Mouse (Mus musculus): ENCODE measurements around the gene Afap1l2.
A peak's percentile ranks its signal among the peaks of the same experiment; 100 is the strongest.

The Afap1l2 gene

DNA sequence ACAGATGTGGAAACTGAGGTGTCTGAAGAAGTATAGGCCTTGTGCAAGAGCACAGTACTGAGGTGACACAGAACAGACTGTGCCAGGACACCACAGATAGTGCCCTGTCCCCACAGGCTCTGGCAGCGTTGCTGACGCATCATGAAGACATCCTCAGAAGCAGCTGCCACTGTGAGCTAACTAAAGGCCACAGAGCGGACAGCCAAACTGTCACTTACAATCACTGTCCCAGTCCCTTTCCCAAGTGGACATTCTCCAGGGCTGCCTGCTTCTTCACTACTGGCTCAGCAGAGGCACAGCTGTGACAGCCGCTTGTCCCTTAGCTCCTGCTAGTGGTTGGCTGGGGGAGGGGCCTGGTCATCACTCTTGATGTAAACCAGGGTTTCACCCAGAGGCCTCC lies 33.9 kb downstream of the Afap1l2 start:
- DNase-seq = no peak

DNA sequence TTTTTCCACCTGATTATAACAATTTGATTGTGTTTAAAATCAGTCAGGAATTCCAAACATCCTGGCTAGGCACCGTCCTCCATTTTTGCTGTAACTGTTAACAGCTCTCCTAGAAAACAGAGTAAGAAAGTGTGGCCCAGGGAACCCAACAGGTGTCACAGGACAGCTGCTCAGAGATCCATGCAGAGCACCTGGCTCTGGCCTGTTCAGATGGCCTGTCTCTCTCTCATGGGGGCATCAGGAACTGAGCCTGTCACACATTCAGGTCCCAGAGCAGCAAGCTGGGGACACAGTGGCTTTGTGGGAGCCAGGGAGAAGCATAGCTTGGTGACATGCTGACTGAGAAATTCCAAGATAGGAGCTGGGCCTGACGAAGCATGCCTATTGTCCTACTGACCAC lies 35.3 kb downstream of the Afap1l2 start:
- DNase-seq = no peak

DNA sequence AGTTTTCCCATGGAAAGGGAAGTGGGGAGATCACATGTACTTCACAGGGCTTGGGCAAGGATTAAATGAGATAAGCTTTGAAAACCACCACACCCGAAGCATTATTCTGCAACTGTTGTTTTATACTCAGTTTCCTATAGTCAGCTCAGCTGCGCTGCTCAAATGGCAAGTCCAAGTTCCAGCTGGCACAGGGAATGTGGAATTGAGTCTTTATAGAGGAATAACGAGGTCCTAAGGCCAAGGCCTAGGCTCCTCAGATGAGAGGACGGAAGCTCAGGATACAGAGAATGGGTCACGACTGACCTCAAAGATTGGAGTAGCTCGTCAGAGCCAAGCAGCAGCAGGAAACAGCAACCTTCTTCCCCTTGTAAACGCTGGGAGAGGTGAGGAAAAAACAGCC lies 36.7 kb downstream of the Afap1l2 start:
- DNase-seq = no peak

DNA sequence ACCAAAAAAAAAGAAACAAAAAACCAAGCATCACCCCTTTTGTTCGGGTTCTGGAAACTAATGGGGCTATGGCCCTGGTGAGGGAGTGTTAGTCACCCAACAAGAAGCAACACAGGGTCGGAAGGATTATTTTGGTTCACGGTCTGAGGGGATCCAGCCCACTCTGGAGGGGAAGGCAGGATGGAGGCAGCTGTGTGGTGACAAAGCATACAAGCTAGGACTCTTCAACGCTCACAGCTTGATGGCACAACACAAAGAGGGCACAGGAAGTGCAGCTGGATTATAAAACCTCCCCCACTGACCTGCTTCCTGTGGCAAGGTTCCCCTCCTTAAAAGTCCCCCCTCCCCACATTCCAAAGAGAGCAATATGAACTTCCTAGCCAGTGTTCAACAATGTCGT lies 44.2 kb downstream of the Afap1l2 start:
- DNase-seq = no peak

DNA sequence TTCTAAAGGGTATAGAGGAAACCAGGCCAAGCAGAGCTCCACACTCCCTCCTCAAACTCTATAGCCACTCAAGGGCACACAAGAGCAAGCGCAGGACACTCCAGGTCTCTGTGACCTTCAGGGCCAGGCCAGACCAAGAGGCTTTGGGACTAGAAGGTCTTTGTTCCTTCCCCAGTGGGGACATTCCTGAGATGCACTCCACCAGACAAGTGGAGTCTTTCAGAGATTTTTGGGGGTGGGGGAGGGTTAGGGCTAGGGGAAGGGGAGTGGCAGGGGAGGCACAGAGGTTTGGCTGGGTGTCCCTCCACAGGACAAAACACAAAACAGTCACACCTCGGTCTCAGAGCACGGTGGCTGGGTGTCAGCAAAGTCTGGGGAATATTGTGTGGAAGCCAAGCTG lies 48.4 kb downstream of the Afap1l2 start:
- no peak for DNase-seq

DNA sequence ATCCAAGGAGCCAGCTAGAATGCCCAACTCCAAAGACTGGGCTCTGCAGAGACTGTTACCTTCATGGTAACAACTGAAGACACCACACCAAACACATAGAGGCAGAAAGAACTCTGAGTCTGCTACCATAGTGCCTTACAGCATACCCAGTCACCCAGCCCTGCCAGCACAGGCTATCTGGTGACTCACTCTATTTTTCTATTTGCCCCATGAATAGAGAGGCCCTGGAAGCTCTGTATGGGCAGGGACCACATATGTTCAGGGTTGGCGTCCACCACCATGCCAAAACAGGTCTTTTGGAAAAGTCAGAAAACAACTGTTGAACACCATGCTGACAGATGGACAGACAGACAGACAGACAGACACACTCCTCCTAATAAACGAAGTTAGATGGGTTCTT lies 49.0 kb downstream of the Afap1l2 start:
- DNase-seq = no peak

DNA sequence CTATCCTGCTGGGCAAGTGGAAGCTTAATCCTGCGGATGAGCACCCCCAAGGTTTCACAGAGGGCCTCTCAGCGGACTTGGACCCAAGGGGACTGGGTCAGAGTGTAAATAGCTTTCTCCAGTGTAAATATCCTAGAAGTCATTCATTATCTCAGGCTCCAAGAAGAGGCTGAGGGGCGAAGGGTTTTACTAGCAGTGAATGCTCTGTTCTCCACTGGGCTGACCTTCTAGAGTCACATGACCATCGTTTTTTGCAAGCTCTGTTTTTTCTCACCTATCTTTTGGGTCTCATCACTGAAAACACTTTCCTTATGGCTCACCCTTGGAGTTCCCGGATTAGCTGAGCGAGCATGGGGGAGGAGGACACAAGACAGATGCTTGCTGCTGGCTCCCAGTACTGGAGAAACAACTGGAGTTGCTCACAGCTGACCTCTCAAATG lies 49.4 kb downstream of the Afap1l2 start:
- peak; percentile 86 for DNase-seq

DNA sequence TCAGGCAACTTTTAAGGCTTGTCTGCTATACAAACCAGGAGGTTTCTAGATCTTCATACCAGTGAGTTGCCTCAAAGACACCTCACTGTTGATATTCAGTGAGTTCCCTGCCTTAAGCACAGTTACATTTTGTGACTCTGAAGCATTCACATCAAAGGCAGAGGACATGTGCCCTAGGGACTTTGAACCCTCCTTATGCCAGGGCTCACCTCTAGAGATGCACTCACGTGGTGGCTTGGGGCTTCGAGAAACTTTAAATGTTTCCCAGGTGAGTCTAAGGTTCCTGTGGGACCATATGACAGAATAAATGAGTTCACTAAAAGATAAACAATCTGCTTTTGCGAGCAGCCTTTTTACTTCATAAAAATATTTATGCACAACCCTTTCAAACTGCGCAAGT lies 50.0 kb downstream of the Afap1l2 start:
- peak; percentile 53 for DNase-seq

DNA sequence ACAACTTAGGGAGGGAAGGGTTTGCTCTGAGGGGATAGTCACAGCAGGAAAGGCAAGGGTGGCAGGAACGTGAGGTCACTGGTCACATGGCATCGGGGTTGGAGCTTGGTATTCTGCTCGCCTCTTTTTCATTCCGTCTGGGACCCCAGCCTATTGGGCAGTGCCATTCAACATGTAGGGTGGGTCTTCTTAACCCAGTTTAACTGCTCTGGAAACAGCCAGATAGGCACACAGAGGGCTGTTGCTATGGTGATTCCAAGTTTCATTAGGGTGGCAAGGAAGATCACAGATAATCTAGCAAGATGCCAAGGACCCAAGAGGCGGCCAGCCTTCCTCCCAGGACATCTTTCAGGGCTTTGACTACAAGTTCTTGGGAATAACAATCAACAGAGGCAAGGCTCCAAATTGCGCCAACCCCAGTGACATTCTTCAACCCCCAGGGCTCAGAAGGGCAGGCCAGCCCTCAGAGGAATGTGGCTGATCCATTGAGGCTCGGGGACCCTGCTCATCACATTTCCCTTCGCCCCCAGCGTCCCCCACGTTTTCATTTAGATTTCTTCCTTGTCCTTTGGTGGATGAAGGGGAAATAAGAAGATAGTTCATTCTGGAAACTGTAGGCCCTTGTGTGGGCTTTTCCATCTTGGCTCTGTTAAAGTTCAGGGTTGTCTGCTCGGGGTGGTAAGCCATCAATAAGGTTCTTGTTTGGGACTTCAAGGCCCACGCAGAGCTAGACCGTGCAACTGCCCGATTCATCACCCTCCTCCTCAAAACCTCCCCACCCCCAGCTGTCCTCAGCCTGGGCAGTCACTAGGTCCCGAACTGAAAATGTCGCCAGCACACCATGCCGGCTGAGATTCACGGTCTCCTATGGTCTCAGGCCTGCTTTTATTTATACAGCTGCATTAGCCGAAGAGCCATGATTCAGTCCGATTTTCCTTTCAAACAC lies 52.2 kb downstream of the Afap1l2 start:
- no peak for DNase-seq

DNA sequence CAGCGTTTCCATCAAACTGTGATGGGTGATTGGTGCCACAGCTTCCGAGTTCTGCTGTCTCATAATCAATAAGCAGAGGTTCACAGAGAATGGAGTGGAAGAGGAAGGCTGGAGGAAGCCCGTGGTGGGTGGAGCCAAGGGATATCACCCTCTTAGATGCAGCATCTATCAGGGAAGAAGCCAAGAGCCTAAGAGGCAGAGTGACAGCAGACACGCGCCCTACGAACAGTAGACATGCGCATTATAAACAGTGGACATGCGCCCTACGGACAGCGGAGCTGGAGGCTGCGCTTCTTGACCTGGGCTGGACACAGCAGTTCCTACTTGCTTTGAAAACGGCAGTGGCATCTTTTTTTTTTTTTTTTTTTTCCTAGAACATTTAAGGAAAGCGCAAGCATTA lies 53.2 kb downstream of the Afap1l2 start:
- DNase-seq = no peak

DNA sequence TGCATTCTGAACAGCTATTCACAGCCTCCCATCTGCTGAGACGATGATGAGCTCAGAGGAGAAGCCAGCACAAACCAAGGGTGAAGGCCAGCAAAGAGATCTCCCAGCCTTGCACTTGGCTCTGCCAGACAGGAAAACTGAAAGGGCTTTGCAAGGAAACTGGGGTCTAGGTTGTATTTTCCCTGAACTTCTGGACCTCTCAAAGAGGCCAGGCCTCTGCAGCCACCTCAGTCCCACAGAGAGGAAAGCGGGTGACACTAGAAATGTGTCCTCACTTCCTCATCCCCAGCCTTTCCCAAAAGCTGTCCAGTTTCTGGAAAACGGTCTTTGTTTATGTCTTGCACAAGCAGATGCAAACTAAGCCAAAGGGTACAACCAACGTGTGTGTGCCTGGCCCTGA lies 54.2 kb downstream of the Afap1l2 start:
- no peak for DNase-seq

DNA sequence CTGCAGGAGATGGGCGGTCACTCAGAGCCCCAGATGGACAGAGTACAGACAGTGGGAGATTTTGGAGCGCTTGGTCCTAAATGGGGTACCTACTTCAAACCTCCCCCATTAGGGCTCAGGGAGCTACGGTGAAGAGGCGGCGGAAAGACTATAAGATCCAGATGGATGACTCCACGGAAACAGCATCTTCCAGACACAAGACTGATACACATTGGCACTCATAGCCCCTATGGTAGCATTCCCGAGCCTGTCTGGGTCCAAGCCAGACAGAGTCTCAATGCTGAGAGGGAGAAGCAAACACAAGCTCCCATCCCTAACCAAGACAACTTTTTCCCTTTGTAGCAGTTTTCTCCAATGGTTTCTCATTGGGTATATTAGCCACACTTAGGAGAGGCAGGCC lies 57.2 kb downstream of the Afap1l2 start:
- no peak for DNase-seq

DNA sequence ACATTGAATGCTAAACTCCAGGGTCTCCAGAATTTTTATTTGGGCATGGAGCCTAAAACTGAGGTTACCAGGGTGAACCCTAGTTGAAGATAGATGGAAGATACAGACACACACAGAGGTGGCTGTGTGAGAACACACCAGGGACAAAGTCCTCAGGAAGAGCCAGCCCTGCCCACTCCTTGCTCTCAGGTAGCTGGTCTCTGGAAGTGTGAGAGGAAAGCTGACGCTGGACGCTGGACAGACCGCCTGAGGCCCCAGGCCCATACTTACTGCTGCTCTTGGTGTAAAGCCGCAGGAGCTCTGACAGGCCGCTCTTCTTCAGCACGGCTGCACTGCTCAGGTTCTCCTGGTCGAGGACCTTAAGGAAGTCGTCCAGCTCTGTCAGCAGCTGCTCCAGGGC lies 58.2 kb downstream of the Afap1l2 start:
- no peak for DNase-seq

DNA sequence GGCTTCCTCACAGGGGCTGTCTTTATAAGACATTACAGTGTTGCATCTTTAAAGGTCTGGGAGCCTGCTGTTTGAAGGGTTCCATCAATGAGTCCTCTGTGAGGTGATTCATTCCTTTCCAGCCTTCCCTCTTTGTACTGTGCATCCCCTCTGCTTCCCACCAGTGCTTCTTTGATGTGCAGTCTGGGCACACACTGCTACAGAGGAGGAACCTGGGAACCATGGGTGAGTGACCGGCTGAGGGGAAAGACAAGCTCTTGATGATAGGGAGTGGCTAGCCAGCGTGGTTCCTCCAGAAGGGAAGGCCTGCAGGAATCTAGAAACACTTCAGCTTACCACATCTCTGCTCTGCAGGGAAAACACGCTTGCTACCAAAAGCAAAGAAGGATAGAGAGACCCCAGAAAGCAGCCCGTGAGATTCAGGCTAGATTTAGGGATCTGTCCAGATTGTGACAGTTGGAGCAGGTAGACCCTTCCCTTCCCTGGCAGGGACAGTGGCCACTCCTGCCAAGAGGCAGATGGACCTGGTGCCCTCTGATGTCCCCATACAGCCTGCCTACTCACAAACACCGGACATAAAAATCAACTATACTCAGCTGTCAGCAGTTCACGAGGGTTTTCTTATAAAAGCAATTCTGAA lies 59.9 kb downstream of the Afap1l2 start:
- DNase-seq = no peak

DNA sequence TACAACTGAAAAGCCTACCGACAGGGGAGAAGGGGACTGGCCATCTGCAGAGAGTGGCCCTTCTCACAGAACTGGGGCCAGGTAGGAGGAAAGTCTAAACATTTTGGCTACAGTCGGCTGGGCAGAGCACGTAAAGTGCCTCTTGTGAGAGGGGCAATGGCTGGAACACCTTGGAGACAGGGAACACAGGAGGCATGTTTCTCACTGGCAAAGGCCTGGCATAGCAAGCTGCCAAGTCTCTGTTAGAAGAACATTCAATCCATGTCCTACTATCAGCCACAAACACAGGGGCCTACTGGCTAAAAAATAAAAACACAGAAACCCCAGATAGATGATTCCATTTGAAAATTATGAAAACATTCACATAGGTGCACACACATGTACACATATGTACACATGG lies 61.3 kb downstream of the Afap1l2 start:
- DNase-seq = no peak

DNA sequence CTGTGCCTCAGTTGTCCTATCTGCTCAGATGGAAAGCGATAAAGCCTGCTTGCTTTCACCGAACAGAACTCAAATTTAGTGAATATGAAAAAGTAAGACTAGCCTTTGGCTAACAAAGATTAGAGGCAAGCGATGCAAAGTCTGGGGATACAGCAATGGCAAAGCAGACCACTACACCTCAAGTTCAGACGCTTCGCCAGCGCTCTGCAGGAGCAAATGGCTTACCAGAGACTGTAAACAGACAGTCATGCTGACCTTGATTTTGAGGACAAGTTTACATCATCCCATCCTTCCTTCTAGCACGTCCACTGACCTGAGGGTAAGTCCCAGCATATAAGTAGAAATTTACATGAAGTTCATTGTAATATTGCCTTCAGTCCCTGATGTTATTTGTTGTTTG lies 61.8 kb downstream of the Afap1l2 start:
- DNase-seq = no peak

DNA sequence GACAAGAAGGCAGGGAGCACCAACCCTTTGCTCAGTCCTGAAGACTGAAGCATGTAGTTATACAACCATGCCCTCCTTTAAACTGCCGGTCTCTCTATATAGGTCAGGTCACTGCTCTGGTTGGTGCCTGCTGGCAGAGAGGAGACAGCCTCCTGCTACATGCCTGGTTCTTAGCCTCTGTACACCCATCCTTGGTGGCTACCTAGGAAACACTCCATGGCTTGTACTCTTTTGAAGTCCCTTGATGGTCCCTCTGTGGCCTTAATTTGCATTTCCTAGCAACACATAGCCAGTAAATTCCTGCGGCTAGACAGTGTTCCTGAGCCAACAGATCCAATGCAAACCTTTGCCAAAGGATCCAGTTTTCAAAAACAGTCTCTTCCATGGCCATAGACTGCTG lies 62.4 kb downstream of the Afap1l2 start:
- DNase-seq = no peak

DNA sequence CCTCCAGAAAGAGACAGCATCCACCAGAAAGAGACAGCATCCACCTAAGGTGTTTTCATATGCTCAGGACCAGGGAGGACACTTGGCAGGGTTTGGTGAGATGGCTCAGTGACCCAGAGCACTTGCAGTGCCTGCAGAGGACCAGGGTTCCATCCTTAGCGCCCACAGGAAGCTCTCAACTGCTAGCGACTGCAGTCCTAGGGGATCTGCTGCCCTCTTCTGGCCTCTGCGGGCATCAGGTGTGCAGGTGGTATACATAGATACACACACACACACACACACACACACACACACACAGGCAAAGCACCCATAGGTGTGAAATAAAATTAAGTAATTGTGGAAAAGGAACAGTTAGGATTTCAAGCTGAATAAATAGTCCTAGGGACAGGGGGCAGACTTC lies 63.2 kb downstream of the Afap1l2 start:
- DNase-seq = no peak

DNA sequence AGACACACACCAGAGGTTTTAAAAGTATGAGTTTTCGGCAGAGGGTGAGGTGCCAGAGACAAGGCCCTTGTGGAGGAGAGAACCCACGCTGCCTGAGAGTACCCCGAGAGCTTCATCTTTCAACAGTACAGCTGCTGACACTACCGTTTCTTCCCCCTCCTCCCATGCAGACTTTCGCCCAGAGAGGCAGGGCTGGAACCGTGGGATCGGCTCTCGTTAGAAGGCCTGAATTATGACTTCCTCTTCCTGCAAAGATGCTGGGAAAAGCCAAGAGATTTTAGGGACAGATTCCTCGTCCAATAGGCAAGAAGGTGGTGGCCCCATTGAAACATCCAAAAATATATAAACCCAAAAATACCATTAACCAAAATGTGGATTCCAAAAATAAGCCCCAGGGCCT lies 63.8 kb downstream of the Afap1l2 start:
- DNase-seq = peak; percentile 47

DNA sequence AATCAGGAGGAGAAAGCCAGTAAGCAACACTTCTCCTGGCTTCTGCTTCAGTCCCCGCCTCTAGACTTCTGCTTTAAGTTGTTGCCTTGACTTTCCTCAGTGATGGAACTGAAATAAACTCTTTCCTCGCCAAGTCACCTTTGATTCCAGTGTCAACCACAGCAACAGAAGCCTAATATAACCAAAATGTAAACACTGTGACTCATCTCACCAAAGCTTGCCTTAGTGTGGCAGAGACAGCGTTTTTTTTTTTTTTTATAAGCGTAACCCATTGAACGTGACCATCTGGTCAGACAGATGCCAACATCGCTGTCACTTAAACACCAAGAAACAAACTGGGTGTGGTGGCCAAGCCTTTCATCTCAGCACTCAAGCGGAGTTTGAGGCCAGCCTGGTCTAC lies 65.8 kb downstream of the Afap1l2 start:
- DNase-seq = no peak

DNA sequence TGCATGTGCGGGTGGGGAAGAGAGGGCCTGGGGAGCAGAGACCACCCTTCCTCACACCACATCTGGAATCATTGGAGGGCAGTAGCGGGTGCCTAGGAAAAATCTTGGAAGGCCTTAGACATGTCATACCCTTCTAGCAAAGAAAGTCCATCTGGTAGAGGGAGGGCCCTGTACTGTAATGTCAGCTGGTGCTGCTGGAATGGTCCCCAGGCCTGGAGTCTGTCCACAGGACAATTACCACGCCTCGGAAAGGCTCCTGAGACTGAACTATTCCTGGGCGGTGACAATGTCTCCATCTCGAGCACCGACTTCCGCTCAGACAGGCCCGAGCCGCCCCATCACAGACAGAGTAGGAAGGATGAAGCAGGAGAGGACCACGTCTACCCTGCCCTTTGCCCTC lies 67.5 kb downstream of the Afap1l2 start:
- no peak for DNase-seq

DNA sequence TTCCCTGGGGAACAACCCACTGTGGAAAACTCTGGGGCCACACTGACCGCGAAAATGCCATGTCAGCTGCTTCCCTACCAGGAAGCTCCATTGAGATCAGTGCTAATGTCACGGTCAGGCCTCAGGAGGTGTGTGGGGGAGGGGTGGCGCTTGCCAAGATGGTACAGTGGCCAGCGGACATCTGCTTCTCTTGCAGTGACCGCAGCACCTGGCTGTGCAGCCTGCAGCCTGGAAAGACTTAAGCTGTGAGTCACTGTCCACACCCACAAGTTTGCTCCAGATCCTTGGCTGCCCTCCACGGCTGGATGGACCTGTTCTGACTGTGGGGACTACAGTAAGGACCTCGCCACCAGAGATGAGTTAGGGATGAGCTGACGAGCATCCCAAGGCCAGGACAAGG lies 68.2 kb downstream of the Afap1l2 start:
- peak; percentile 67 for DNase-seq

DNA sequence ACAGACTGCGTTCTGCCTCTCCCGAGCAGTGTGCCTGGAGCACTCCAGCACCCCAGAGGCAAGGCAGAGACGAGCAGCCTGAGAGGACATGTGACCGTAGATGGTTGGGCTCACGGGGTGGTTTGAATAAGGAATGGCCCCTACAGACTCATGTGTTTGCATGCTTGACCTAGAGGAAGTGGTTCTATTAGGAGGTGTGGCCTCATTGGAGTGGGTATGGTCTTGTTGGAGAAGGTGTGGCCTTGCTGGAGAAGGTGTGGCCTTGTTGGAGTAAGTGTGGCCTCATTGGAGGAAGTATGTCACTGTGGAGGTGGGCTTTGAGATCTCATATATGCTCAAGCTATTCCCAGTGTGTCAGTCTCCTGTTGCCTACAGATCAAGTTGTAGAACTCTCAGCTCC lies 70.1 kb downstream of the Afap1l2 start:
- no peak for DNase-seq

DNA sequence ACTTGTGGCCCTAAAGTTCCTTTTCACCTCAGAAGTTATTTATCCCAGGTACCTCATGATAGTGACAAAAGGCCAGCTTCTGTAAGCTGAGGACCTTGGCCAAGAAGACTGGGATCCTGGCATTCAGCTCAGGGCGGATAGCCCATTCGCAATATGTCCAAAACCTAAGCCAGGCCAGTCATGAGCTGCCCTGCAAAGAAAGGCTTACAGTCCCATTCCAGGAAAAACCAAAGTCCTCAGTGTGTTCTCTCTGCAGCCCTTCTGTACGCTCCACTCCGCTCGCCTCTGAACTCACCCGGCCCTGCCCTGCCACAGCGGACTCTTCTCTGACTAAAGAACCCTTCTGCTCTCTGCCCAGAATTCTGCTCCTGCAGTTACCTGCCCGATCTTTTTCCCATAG lies 71.8 kb downstream of the Afap1l2 start:
- DNase-seq = no peak

DNA sequence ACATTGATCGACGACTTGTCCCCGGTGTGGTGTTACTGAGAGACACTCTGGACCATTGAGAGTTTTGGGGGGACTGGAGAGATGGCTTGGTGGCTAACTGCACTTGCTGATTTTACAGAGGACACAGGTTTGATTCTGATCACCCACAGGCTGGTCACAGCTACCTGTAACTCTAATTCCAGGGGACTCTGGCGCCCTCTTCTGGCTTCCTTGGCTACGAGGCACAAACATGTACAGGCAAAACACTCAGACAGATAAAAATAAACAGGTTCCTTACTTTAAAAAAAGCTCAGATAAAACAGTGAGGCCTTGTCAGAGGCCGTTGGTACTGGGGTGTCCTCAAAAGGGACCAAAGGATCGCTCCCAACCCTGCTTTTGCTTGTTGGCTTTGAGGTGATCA lies 72.3 kb downstream of the Afap1l2 start:
- DNase-seq = no peak
